Mouse (Mus musculus) C2C12 (cell line): ENCODE data around the gene Anxa11. TPM values are rescaled to one million over a fixed set of nuclear protein-coding genes. Genes with fewer than 3 reads are reported as not detected.
"Not testable (repeated sequence)": the region's sequence is repeated elsewhere in the genome, so short reads cannot be mapped to it uniquely, and the experiment has no call there.

ENCODE experiments used
- H3K27me3 ChIP-seq: one replicate; pipeline ENCODE4 v1.6.1; 2011; ENCODE audit not compliant: control insufficient read depth, insufficient read depth, insufficient read length
- H3K36me3 ChIP-seq: one replicate; pipeline ENCODE4 v1.6.1; 2011; ENCODE audit not compliant: control insufficient read depth, insufficient read depth
- H3K4me3 ChIP-seq: one replicate; pipeline ENCODE4 v1.5.1; 2011; ENCODE audit warnings: mild to moderate bottlenecking, control low read depth; ENCODE audit not compliant: poor library complexity, insufficient read depth, severe bottlenecking
- H3K79me2 ChIP-seq: one replicate; pipeline ENCODE4 v1.6.1; 2011; ENCODE audit not compliant: control insufficient read depth, insufficient read depth
- H3K79me3 ChIP-seq: one replicate; pipeline ENCODE4 v1.6.1; 2011; ENCODE audit warnings: low read depth, control low read depth
- H3ac ChIP-seq: one replicate; pipeline ENCODE3; 2011; ENCODE audit warnings: low read depth; ENCODE audit not compliant: control insufficient read depth, insufficient read length
- CEBPB ChIP-seq: IDR thresholded peaks from one replicate; pipeline ENCODE4 v1.6.1; 2011; ENCODE audit warnings: low read depth, mild to moderate bottlenecking, control low read depth, moderate library complexity
- CTCF ChIP-seq: IDR thresholded peaks from one replicate; pipeline ENCODE4 v1.5.1; 2011; ENCODE audit not compliant: control insufficient read depth, insufficient read depth, insufficient read length
- FOSL1 ChIP-seq: IDR thresholded peaks from one replicate; pipeline ENCODE4 v1.8.0; 2011; ENCODE audit warnings: mild to moderate bottlenecking, low read length; ENCODE audit not compliant: poor library complexity, insufficient read depth, severe bottlenecking
- MAX ChIP-seq: IDR thresholded peaks from one replicate; pipeline ENCODE4 v1.6.1; 2011; ENCODE audit warnings: mild to moderate bottlenecking, control low read depth
- MYOD1 ChIP-seq: IDR thresholded peaks from one replicate; pipeline ENCODE4 v1.6.1; 2011; ENCODE audit warnings: low read depth; ENCODE audit not compliant: control insufficient read depth, insufficient read length
- MYOG ChIP-seq: IDR thresholded peaks from one replicate; pipeline ENCODE4 v1.6.1; 2011; ENCODE audit not compliant: control insufficient read depth, insufficient read length; ENCODE audit errors: extremely low read depth
- USF1 ChIP-seq: IDR thresholded peaks from one replicate; pipeline ENCODE4 v1.6.1; 2011; ENCODE audit warnings: low read depth, mild to moderate bottlenecking, control low read depth, moderate library complexity
- polyA plus RNA-seq: library from polyadenylated mRNA; unstranded; fragments of >200 nt; fragmentation: generic; extraction: Trizol; gene quantifications from one replicate; pipeline ENCODE4 v1.2.1, GENCODE M21; 2012; ENCODE audit warnings: missing spikeins

Anxa11 gene
- polyA plus RNA-seq, 1 experiment: 33.3 TPM

DNA sequence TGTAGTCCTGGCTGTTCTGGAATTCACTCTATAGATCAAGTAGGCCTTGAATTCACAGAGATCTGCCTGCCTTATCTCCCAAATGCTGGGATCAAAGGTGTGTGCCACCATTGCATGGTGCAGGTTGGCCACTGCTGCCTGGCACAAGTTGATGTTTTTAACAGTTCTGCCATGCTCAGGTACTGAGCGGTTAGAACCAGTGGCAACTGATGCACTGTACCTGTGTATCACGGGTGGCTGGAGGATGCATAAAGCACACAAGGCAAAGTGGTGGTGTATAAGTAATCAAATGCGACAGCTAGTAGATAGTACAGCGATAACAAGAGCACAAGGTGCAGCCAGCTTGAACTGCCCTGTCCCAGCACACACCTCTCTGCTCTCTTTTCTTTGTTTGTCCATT lies 2.4 kb downstream of the Anxa11 start:
- H3K27me3 ChIP-seq: no peaks in the 10 kb centered on the region
- TF ChIP-seq CEBPB: no peak
- TF ChIP-seq CTCF: no peak
- no peak for TF ChIP-seq MYOD1
- TF ChIP-seq USF1: no peak
- TF ChIP-seq MYOG: no peak
- TF ChIP-seq FOSL1: no peak
- no peak for TF ChIP-seq MAX

DNA sequence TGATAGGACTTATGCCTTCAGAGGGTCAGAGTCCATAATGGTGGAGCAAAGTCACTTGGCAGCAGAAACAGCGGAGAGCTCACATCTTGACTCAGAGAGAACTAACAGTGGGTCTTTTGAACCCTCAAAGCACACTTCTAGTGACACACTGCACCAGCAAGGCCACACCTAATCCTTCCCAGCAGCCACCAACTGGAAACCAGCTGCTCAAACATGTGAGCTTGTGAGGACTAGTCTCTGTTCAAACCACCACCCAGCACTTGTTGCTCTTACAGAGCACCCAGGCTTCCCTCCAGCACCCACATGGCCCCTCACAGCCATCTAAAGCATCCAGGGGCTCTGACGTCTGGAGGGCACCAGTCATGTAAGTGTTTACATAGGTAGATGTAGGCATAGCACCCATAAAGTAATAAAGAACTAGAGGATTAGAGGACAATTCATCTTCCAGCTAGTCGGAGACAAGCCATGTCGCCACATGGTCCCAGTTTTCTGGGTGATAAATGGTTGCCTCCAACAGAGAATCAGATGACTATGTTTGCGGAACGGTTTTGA lies 4.0 kb downstream of the Anxa11 start:
- TF ChIP-seq MYOG (no peak), CTCF (no peak), USF1 (no peak), FOSL1 (no peak), CEBPB (no peak), MAX (no peak), MYOD1 (no peak)
- H3K36me3 ChIP-seq: no peaks in the 10 kb centered on the region
- no peak overlapping the region for H3ac ChIP-seq
- H3K79me2 ChIP-seq: peaks cover 17% of the 10 kb centered on the region
- no peaks in the 10 kb centered on the region for H3K27me3 ChIP-seq
- no peaks in the 10 kb centered on the region for H3K79me3 ChIP-seq
- no peak overlapping the region for H3K4me3 ChIP-seq

More for the DNA sequence above, 2.4 kb downstream of the Anxa11 start:
- no peak overlapping the region for H3ac ChIP-seq
- no peak overlapping the region for H3K4me3 ChIP-seq
- H3K79me2 ChIP-seq: peaks cover 17% of the 10 kb centered on the region
- H3K79me3 ChIP-seq: no peaks in the 10 kb centered on the region
- H3K36me3 ChIP-seq: no peaks in the 10 kb centered on the region

DNA sequence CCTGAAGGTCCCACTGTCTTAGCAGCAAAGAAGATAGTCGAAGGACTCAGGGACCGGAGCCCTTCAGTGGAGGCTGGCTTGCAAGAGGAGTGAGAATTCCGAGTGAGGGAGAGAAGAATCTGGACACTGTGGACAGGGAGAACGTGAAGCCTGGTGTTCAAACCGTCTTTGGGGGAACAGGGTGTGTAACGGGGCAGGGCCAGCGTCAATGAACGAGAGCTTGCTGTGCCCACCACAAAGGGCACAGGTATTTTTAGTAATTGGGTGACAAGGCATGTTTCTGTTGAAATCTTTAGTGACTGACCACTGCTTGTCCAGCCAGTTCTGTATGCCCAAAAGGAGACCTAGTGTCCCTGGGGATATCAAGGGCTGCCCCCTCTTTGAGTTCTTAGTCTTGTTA lies 4.6 kb downstream of the Anxa11 start:
- no peaks in the 10 kb centered on the region for H3K27me3 ChIP-seq
- TF ChIP-seq USF1 (no peak), FOSL1 (no peak), CEBPB (no peak), MYOG (no peak), MAX (no peak), MYOD1 (no peak), CTCF (no peak)
- H3K4me3 ChIP-seq: no peak overlapping the region
- no peaks in the 10 kb centered on the region for H3K36me3 ChIP-seq
- H3ac ChIP-seq: no peak overlapping the region
- no peaks in the 10 kb centered on the region for H3K79me3 ChIP-seq
- H3K79me2 ChIP-seq: peaks cover 17% of the 10 kb centered on the region

DNA sequence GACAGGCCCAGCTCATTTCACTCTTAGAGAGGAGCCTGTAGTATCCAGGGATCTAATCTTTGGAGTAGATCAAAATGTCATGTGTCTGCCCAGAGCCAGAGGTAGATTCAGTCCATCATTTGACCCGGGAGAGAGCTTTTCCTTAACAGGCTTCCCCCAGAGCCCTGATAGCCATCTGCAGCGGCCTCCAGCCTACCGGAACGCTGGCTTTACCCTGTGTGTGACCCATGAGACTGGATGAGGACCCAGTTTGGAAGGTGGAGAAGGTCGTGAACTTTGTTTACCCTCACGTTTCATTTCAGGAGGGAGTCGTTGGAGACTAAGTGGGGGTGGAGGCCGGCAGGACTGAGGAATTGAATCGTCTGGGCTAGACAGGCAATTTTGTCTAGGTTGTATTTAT lies 5.7 kb downstream of the Anxa11 start:
- Histone ChIP-seq H3K36me3 (no peaks in the 10 kb centered on the region), H3K79me2 (peaks cover 18% of the 10 kb centered on the region), H3K27me3 (no peaks in the 10 kb centered on the region), H3K79me3 (no peaks in the 10 kb centered on the region), H3K4me3 (no peak overlapping the region), H3ac (no peak overlapping the region)
- no peak for TF ChIP-seq FOSL1
- no peak for TF ChIP-seq MYOG
- no peak for TF ChIP-seq USF1
- TF ChIP-seq CTCF: no peak
- TF ChIP-seq MAX: no peak
- TF ChIP-seq MYOD1: no peak
- no peak for TF ChIP-seq CEBPB

DNA sequence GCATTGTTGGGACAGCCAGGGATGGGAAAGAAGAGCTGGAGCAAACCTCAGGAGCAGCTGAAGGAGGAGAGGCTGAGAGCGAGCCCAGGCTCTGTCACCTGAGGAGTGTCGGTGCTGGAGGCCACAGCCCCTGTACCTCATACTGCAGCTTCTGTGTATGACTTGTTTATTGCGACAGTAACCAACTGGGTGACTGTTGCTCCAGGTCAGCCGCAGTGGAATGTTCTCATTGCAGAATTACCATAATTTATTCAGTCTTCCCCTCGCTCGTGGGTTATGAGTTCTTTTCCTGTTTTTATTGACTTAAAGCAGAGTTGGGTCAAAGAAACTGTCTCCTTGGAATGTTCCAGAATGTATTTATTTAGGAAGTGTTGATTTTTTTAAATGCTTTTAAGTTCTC lies 6.3 kb downstream of the Anxa11 start:
- Histone ChIP-seq H3K4me3 (no peak overlapping the region), H3ac (no peak overlapping the region), H3K27me3 (no peaks in the 10 kb centered on the region), H3K79me3 (no peaks in the 10 kb centered on the region), H3K36me3 (no peaks in the 10 kb centered on the region), H3K79me2 (peaks cover 21% of the 10 kb centered on the region)
- TF ChIP-seq USF1 (no peak), MYOD1 (no peak), CEBPB (no peak), CTCF (no peak), MYOG (no peak), FOSL1 (no peak), MAX (no peak)

DNA sequence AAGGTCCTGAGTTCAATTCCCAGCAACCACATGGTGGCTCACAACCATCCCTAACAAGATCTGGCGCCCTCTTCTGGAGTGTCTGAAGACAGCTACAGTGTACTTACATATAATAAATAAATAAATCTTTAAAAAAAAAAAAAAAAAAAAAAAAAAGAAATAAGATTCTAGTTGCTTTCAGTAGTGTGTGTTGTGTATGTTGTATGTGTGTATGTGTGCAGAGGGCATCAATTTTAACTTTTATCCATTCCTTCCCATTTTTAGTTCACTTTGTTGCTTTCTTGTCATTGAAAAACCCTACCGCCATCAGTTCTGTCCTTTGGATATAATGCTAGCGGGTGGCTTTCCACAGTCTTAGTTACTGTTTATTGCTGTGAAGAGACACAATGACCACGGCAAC lies 6.8 kb downstream of the Anxa11 start:
- H3K27me3 ChIP-seq, H3K36me3 ChIP-seq, H3K4me3 ChIP-seq, H3K79me3 ChIP-seq, H3ac ChIP-seq: not testable (repeated sequence)
- peaks cover 21% of the 10 kb centered on the region for H3K79me2 ChIP-seq
